Mouse (Mus musculus) right cerebral cortex, adult 2 months (tissue): ENCODE measurements around the gene Hand2.
A peak's percentile ranks its signal among the peaks of the same experiment; 100 is the strongest.

Experiments
- DNase-seq, 2 experiments: peaks; one replicate each; pipeline ENCODE4 v3.0.0; 2021 to 2022; ENCODE audit warnings: low spot score in 2 of 2

Gene Hand2

GRCm38 (mm10) chr8:57342386-57343090 is 21.8 kb downstream of the Hand2 start:
- no peak for DNase-seq

GRCm38 (mm10) chr8:57343731-57344315 is 23.0 kb downstream of the Hand2 start:
- DNase-seq, result no peak

- no peak for DNase-seq
These were observed 24.4 kb downstream of the Hand2 start for GRCm38 (mm10) chr8:57344956-57345870.

GRCm38 (mm10) chr8:57346371-57346770 is 25.6 kb downstream of the Hand2 start:
- no peak for DNase-seq

- DNase-seq, result no peak
These were observed 26.4 kb downstream of the Hand2 start for GRCm38 (mm10) chr8:57347141-57347540.

GRCm38 (mm10) chr8:57348251-57348650 is 27.5 kb downstream of the Hand2 start:
- no peak for DNase-seq

GRCm38 (mm10) chr8:57348866-57349520 is 28.2 kb downstream of the Hand2 start:
- DNase-seq, result no peak

GRCm38 (mm10) chr8:57351861-57352260 is 31.1 kb downstream of the Hand2 start:
- no peak for DNase-seq

DNA sequence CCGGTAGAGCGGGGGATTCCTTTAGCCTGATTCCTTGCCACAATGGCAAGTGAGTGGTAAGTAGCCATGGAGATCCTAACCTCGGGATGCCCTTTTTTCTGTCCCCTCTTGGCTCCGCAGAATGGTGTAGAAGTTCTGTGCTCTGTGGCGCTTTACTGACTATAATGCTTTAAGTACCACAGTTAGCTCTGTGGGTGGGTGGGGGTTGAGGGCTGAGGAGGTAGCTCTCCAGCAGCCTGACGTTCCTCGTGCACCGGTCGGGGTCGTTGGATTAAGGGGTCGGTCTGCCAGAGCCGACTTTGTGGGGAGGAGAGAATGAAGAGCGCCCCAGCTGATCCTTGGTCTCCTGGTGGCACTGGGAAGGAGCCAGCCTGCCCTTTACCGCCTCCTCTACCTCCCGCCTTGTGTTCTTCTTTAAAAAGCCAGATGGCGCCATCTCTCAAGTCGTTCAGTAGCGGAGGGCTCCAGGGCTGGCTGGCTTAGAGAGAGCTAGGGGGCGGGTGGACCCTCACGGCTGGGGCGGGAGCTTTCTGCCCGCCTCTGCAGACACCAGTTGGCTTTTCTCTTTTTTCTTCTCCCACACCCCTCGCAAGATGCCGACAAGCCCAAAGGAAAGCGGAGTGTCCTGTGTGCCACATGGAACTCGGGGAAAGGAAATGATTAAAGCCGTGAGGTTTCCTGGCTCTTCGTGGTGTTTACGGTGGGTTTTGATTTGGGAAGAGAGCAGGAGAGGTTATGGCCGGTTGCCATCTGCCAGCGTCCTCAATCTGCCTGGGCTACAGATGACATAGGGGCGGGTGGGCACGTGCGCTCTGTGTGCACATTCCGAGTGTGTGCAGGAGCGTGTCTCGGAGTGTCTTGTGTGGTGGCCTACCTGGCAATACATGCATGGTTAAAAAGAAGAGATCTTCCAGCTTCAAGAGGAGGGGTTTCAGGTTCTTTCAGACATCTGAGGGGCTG is 32.8 kb downstream of the Hand2 start:
- DNase-seq, result no peak

GRCm38 (mm10) chr8:57354876-57355275 is 34.1 kb downstream of the Hand2 start:
- no peak for DNase-seq

- DNase-seq, result no peak
These were observed 35.9 kb downstream of the Hand2 start for GRCm38 (mm10) chr8:57356529-57357325.

- DNase-seq, result no peak
These were observed 39.7 kb downstream of the Hand2 start for GRCm38 (mm10) chr8:57360493-57360892.

DNA sequence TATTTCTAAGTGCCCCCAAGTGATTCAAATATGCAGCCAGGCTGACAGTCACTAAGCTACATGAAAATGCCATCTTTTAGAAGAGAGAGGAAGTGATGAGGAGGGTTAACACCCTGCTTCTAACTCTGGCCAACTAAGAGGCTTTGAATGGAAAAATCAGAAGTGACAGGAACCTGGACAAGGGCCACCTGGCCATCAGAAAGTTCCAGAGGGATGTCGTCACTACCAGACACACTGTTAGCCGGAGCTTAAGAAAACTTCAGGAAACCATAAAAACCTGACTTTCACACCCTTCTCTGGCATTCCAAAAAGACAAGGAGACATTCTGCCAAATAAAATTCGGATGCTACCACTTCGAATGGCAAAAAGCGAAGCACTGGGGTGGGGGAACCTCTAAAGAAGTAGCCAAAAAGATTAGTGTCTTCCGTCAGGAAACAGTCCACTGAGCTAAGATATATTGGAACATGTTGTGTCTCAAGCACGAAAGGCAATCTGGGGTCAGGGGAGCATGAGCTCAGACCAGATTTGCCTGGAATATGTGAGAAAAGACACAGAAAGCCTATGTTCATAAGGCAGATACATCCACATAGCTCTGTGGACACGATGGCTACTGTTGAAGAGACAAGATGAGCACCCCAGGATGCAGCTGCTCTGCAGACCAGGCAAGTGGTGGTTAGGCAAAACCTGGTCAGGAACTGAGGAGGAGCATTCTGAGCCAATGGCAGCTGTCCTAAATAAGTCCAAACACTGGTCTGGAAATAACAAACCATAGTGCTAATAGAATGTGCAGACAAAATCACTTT is 40.4 kb downstream of the Hand2 start:
- DNase-seq, result no peak

DNA sequence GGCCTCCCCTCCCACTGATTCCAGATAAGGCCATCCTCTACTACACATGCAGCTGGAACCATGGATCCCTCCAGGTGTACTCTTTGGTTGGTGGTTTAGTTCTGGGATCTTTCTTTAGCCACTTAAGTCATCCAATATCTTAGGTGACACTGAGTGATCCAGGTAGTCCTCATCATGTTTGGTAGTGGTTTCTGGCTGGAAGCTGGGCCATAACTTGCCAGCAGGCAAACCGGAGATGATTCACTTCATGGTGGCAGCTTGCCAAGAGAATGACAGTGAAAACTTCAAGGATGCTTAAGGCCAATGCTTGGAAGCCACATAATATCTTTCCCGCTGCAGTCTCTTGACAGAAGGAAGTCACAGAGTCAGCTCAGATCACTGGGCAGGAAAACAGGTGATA is 42.1 kb downstream of the Hand2 start:
- DNase-seq, result peak in 1 of 2 experiments; percentile 13

DNA sequence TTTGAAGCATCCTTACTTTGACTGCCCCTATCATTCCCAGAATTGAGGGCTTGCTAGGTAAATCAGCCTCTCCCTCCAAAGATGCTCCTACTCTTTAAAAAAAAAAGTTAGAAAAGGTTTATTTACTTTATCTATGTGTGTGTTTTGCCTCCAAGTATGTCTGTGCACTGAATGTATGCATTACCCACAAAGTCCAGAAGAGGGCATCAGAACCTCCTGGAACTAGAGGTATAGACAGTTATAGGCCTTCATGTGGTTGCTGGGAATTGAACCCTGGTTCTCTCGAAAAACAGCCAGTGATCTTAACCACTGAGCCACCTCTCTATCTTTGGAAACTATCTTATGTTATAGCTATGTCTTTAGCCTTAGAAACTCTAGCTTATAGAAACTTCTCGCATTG is 53.3 kb downstream of the Hand2 start:
- no peak for DNase-seq
